Mouse (Mus musculus): Measurements from ENCODE around the gene Hsf5. TPM values are rescaled to one million over a fixed set of nuclear protein-coding genes. Genes with fewer than 3 reads are reported as not detected.

The Hsf5 gene
- total RNA-seq, 2 experiments from 2014 or later, result not detected

Other genes starting within 250 kb of the Hsf5 start
- 1 to 10 TPM; 1.6 to 1.7 TPM for gene Rad51c, start 212.2 kb upstream of the Hsf5 start, total RNA-seq (2021)
- gene Tex14, start 212.1 kb upstream of the Hsf5 start, total RNA-seq (2021), result under 1 TPM; 0.36 to 0.47 TPM
- not detected for gene Gm11492, start 50.5 kb upstream of the Hsf5 start, total RNA-seq (2021)
- 10 to 100 TPM; 43.4 to 43.7 TPM for gene Sept4, start 48.3 kb upstream of the Hsf5 start, total RNA-seq (2021)
- gene Mtmr4, start 25.0 kb upstream of the Hsf5 start, total RNA-seq (2021), result 10 to 100 TPM; 26.3 to 26.4 TPM
- gene Rnf43, start 45.6 kb downstream of the Hsf5 start, total RNA-seq (2021), result under 1 TPM; 0.20 to 0.21 TPM
- gene Supt4a, start 120.4 kb downstream of the Hsf5 start, total RNA-seq (2021), result 10 to 100 TPM; 42.9 to 46.7 TPM
- under 1 TPM; 0.14 to 0.42 TPM for gene Tspoap1, start 143.4 kb downstream of the Hsf5 start, total RNA-seq (2021)
- not detected for gene Mpo, start 176.4 kb downstream of the Hsf5 start, total RNA-seq (2021)
- not detected for gene Lpo, start 211.1 kb downstream of the Hsf5 start, total RNA-seq (2021)
- 1 to 10 TPM; 2.5 to 3.1 TPM for gene Mks1, start 236.1 kb downstream of the Hsf5 start, total RNA-seq (2021)

Measured in heart, postnatal 25 days (tissue).